Mouse (Mus musculus): Measurements from ENCODE around the gene Hnrnpf. TPM values are rescaled to one million over a fixed set of nuclear protein-coding genes. Genes with fewer than 3 reads are reported as not detected.

Hnrnpf gene
- total RNA-seq, 1 experiment, result 669 TPM

GRCm38 (mm10) chr6:117891369-117892160 is 8.6 kb upstream of the Hnrnpf start:
- peak overlapping the region; percentile 26 to 34 for H3K4me3 ChIP-seq (ENCODE audit: insufficient read depth in 1 of 2, low read depth in 1 of 2, low read length in 2 of 2, poor library complexity in 1 of 2, severe bottlenecking in 1 of 2)
- H3K4me1 ChIP-seq (ENCODE audit: control insufficient read depth in 2 of 2, insufficient read depth in 2 of 2, low read length in 2 of 2, poor library complexity in 1 of 2), result peaks cover 0 to 5% of the 10 kb centered on the region in 2 experiments; a peak in 1 of 4 replicates
- TF ChIP-seq CHD2 (IDR thresholded peaks at IDR 0.05; ENCODE audit: low read depth, low read length) (no peak), ZNF384 (IDR thresholded peaks at IDR 0.05; ENCODE audit: low read depth, low read length) (no peak)
- no peaks in the 10 kb centered on the region for H3K9me3 ChIP-seq (ENCODE audit: control insufficient read depth, insufficient read depth, low read depth, low read length)
- no peak overlapping the region; the same call in 1 of the 2 replicates for H3K9ac ChIP-seq (ENCODE audit: insufficient read depth, low read depth, low read length, poor library complexity, severe bottlenecking)
- in situ Hi-C loops (cut with MboI; ENCODE audit: low sequenced_read_pairs in 2 of 2, unreplicated experiment in 2 of 2), result no loop called here
- no peak overlapping the region for H3K27ac ChIP-seq (ENCODE audit: insufficient read depth, low read depth, low read length, poor library complexity, severe bottlenecking)
- DNase-seq (ENCODE audit: low read depth, low spot score), result no peak
- no peaks in the 10 kb centered on the region for H3K36me3 ChIP-seq (ENCODE audit: control insufficient read depth, insufficient read depth, low read length, poor library complexity, severe bottlenecking)

DNA sequence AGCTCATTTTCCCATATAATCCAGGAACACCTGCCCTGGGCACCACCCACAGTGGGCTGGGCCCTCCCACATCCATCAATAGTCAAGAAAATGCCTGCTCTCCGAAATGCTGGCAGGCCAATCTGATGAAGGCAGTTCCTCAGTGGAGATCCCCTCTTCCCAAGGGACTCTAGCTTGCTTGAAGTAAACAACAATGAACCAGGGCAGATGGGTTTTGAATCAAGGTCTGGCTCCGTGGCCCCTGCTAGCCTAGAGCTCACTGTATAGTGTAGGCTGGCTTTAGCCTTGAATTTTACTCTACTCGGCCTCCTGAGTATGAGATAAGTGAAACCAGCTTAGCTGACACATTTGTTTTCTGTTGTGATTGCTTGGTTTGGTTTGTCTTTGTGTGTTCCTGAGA is 7.7 kb upstream of the Hnrnpf start:
- Histone ChIP-seq H3K27ac (ENCODE audit: insufficient read depth, low read depth, low read length, poor library complexity, severe bottlenecking) (no peak overlapping the region), H3K36me3 (ENCODE audit: control insufficient read depth, insufficient read depth, low read length, poor library complexity, severe bottlenecking) (no peaks in the 10 kb centered on the region), H3K9ac (ENCODE audit: insufficient read depth, low read depth, low read length, poor library complexity, severe bottlenecking) (no peak overlapping the region), H3K4me1 (ENCODE audit: control insufficient read depth in 2 of 2, insufficient read depth in 2 of 2, low read length in 2 of 2, poor library complexity in 1 of 2) (peaks cover 0 to 5% of the 10 kb centered on the region in 2 experiments; a peak in 1 of 4 replicates), H3K9me3 (ENCODE audit: control insufficient read depth, insufficient read depth, low read depth, low read length) (no peaks in the 10 kb centered on the region), H3K4me3 (ENCODE audit: insufficient read depth in 1 of 2, low read depth in 1 of 2, low read length in 2 of 2, poor library complexity in 1 of 2, severe bottlenecking in 1 of 2) (no peak overlapping the region)
- DNase-seq (ENCODE audit: low read depth, low spot score), result no peak
- in situ Hi-C loops (cut with MboI; ENCODE audit: low sequenced_read_pairs in 2 of 2, unreplicated experiment in 2 of 2), result no loop called here
- TF ChIP-seq ZC3H11A (IDR thresholded peaks at IDR 0.05; ENCODE audit: borderline replicate concordance, low read depth, low read length), result no peak
- no peak for TF ChIP-seq MAFK (IDR thresholded peaks at IDR 0.05; ENCODE audit: insufficient read depth, low read depth, low read length)
- no peak for TF ChIP-seq HCFC1 (IDR thresholded peaks at IDR 0.05; ENCODE audit: borderline replicate concordance, insufficient read depth, low read length)
- no peak for TF ChIP-seq CHD2 (IDR thresholded peaks at IDR 0.05; ENCODE audit: low read depth, low read length)
- TF ChIP-seq ZNF384 (IDR thresholded peaks at IDR 0.05; ENCODE audit: low read depth, low read length), result no peak

GRCm38 (mm10) chr6:117893435-117893834 is 6.7 kb upstream of the Hnrnpf start:
- Histone ChIP-seq H3K9ac (ENCODE audit: insufficient read depth, low read depth, low read length, poor library complexity, severe bottlenecking) (no peak overlapping the region), H3K4me3 (ENCODE audit: insufficient read depth in 1 of 2, low read depth in 1 of 2, low read length in 2 of 2, poor library complexity in 1 of 2, severe bottlenecking in 1 of 2) (no peak overlapping the region), H3K36me3 (ENCODE audit: control insufficient read depth, insufficient read depth, low read length, poor library complexity, severe bottlenecking) (no peaks in the 10 kb centered on the region), H3K27ac (ENCODE audit: insufficient read depth, low read depth, low read length, poor library complexity, severe bottlenecking) (no peak overlapping the region), H3K4me1 (ENCODE audit: control insufficient read depth in 2 of 2, insufficient read depth in 2 of 2, low read length in 2 of 2, poor library complexity in 1 of 2) (peaks cover 0 to 4% of the 10 kb centered on the region in 2 experiments; a peak in 1 of 4 replicates), H3K9me3 (ENCODE audit: control insufficient read depth, insufficient read depth, low read depth, low read length) (no peaks in the 10 kb centered on the region)
- no peak for TF ChIP-seq HCFC1 (IDR thresholded peaks at IDR 0.05; ENCODE audit: borderline replicate concordance, insufficient read depth, low read length)
- no peak for TF ChIP-seq ZNF384 (IDR thresholded peaks at IDR 0.05; ENCODE audit: low read depth, low read length)
- no peak for TF ChIP-seq MAFK (IDR thresholded peaks at IDR 0.05; ENCODE audit: insufficient read depth, low read depth, low read length)
- no peak for TF ChIP-seq CHD2 (IDR thresholded peaks at IDR 0.05; ENCODE audit: low read depth, low read length)
- TF ChIP-seq ZC3H11A (IDR thresholded peaks at IDR 0.05; ENCODE audit: borderline replicate concordance, low read depth, low read length), result no peak
- DNase-seq (ENCODE audit: low read depth, low spot score), result no peak
- in situ Hi-C loops (cut with MboI; ENCODE audit: low sequenced_read_pairs in 2 of 2, unreplicated experiment in 2 of 2), result no loop called here

- Histone ChIP-seq H3K4me1 (ENCODE audit: control insufficient read depth in 2 of 2, insufficient read depth in 2 of 2, low read length in 2 of 2, poor library complexity in 1 of 2) (peaks cover 0 to 5% of the 10 kb centered on the region in 2 experiments; a peak in 1 of 4 replicates), H3K27ac (ENCODE audit: insufficient read depth, low read depth, low read length, poor library complexity, severe bottlenecking) (no peak overlapping the region), H3K9ac (ENCODE audit: insufficient read depth, low read depth, low read length, poor library complexity, severe bottlenecking) (no peak overlapping the region), H3K4me3 (ENCODE audit: insufficient read depth in 1 of 2, low read depth in 1 of 2, low read length in 2 of 2, poor library complexity in 1 of 2, severe bottlenecking in 1 of 2) (no peak overlapping the region), H3K9me3 (ENCODE audit: control insufficient read depth, insufficient read depth, low read depth, low read length) (no peaks in the 10 kb centered on the region), H3K36me3 (ENCODE audit: control insufficient read depth, insufficient read depth, low read length, poor library complexity, severe bottlenecking) (no peaks in the 10 kb centered on the region)
- TF ChIP-seq ZNF384 (IDR thresholded peaks at IDR 0.05; ENCODE audit: low read depth, low read length) (no peak), ZC3H11A (IDR thresholded peaks at IDR 0.05; ENCODE audit: borderline replicate concordance, low read depth, low read length) (no peak), CHD2 (IDR thresholded peaks at IDR 0.05; ENCODE audit: low read depth, low read length) (no peak), HCFC1 (IDR thresholded peaks at IDR 0.05; ENCODE audit: borderline replicate concordance, insufficient read depth, low read length) (no peak), MAFK (IDR thresholded peaks at IDR 0.05; ENCODE audit: insufficient read depth, low read depth, low read length) (no peak)
- in situ Hi-C loops (cut with MboI; ENCODE audit: low sequenced_read_pairs in 2 of 2, unreplicated experiment in 2 of 2), result no loop called here
- no peak for DNase-seq (ENCODE audit: low read depth, low spot score)
These were observed 2.3 kb upstream of the Hnrnpf start for GRCm38 (mm10) chr6:117897800-117898199.

Data from ES-E14 (cell line).